Mouse (Mus musculus) adrenal gland, postnatal 10 days (tissue): Measurements from ENCODE around the gene Abat. TPM values are rescaled to one million over a fixed set of nuclear protein-coding genes. Genes with fewer than 3 reads are reported as not detected.
A peak's percentile ranks its signal among the peaks of the same experiment; 100 is the strongest.

Source experiments
- DNase-seq: peaks from one replicate; pipeline ENCODE4 v3.0.0; 2021; ENCODE audit warnings: mixed read lengths
- total RNA-seq, 2 experiments: library from RNA; stranded (reverse); gene quantifications; 2 replicates each; pipeline ENCODE4 v1.2.3; 2021

The Abat gene
- total RNA-seq, 2 experiments from 2014 or later: 29.8 to 33.6 TPM

GRCm38 (mm10) chr16:8574316-8574715 lies 61.1 kb downstream of the Abat start:
- DNase-seq: no peak

- no peak for DNase-seq
These were observed 62.9 kb downstream of the Abat start for GRCm38 (mm10) chr16:8576111-8576510.

DNA sequence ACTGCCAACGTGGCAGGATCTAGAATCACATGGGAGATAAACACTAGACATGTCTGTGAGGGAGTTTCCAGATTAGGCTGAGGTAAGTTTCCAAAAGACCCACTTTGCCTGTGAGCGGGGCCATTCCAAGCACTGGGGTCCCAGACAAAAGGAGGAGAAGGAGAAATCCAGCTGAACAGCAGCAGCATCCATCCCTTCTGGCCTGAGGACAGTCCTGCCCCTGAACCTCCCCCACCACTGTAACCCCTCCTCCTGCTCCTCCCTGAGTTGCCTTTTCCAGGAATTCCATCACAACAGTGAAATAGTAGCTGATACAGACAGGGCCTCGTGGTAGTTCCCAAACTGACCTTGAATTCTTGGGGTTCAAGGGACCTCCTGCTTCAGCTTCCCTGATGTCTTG lies 63.7 kb downstream of the Abat start:
- DNase-seq: no peak

- DNase-seq: no peak
These were observed 65.1 kb downstream of the Abat start for GRCm38 (mm10) chr16:8578326-8578725.

- no peak for DNase-seq
These were observed 66.3 kb downstream of the Abat start for GRCm38 (mm10) chr16:8579546-8579945.

- no peak for DNase-seq
These were observed 68.5 kb downstream of the Abat start for GRCm38 (mm10) chr16:8581661-8582239.

DNA sequence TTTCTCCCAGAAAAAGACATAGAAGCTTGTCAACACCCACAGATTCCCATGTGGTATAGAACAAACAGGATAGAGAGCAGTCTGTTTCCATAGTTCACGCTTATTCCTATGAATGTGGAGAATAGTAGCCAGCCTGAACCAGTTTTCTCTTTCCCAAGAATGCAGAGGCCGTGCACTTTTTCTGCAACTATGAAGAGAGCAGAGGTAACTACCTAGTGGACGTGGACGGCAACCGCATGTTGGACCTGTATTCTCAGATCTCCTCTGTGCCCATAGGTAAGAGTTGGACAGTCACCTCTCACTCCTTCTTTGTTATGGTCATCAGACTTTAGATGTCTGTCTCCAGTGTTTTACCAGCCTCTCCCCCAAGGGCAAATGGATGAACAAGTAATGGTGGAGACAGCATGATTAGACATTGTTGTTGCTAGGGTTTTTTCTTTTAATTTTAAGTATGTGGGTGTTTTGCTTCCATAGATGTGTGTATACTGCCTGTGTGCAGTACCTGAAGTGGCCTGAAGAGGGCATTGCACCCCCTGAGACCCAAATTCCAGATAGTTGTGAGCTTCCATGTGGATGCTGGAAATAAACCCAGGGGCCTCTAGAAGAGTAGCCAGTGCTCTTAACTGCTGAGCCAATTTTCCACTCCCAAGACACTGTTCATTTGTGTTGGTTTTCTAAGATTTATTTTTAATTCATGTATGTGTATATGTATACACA lies 69.5 kb downstream of the Abat start:
- no peak for DNase-seq

DNA sequence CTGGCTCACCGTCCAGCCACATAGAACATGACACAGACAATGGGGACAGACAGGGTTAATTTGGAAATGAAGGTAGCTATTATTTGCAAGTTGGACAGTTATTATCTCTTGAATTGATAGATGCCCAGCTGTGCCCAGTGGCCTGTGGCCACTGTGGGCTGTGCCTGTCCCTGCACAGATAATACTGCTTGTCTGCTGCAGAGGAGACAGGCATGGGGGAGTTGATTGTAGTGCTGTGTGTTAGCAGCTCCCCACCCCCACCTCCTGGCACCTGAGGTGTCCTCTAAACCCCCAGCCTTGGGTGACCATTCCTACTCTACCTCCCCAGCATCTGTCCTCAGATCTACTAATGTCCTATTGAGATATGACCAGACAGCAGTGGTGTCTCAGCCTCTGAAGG lies 71.0 kb downstream of the Abat start:
- no peak for DNase-seq

- no peak for DNase-seq
These were observed 71.8 kb downstream of the Abat start for GRCm38 (mm10) chr16:8585056-8585455.

DNA sequence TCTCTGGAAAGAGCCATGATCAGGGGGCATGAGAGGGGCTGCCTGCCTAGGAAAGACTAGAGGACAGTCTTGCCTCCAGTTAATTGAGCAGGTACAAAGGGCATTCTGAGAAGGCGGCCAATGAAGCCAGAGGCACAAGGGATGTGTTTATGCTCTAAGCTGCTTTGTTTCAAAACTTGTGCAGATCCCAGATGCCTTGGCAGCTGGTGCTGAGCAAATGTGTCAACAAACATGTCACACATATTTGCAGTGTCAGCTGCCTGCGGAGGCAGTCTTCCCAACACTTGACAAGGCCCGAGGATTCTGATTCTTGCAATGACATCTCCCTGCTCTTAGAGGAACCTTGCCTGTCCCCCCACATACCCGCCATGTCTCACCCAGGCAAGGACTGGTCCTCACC lies 82.2 kb downstream of the Abat start:
- DNase-seq: no peak

GRCm38 (mm10) chr16:8596336-8596735 lies 83.1 kb downstream of the Abat start:
- no peak for DNase-seq

DNA sequence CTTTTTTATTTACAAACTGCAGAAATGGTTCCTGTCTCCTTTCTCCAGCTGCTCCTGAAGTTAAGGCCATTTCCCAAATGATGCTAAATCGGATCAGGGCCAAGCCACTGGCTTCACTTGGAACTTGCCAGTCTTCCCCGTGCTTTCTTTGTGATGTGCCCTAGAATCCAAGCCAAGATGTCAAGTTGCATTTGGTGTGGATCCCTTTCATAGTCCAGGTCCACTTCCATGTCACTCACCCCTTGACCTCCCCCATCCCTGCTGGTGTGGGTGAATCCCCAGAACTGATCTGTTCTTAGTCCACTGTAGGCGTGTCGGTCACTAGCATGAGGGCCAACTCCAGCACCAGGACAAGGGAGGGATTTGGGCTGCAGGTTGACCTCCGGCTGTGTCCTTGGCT lies 84.3 kb downstream of the Abat start:
- DNase-seq: no peak

DNA sequence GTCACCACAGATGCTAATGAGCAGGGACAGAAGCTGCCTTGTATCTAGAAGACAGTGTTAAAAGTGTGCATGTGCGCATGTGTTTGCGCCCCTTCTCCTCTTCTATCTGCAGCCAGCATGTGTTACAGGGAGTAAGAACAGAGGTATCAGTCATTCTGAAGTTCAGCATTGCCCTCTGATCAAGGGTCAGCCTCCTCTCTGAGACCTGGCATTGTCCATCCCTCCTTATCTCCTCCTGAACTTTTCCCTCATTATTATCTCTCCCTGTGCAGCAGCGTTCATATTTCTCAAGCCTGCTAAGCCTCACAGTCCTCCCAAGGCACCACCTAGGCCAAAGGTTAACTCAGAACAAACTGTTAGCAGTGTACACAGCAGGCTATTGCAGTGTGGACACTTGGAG lies 90.6 kb downstream of the Abat start:
- DNase-seq: peak; percentile 11

DNA sequence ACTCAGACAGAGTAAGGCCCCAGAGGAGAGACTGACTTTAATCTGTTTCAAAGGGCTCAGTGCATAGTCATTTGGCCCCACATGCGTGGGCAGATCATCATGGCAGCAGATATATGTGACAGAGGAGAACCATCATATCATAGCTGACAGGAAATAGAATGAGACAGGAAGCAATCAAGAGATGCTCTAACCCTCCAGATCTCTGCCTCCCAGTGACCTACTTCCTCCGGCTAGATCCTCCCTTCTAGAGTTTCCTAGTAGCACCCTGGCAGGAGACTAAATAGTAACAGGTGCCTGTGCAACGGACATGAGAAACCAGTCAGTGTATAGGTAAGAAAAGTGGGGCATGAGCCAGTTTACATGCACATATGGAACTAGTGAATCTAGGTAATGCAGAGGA lies 97.2 kb downstream of the Abat start:
- DNase-seq: no peak

DNA sequence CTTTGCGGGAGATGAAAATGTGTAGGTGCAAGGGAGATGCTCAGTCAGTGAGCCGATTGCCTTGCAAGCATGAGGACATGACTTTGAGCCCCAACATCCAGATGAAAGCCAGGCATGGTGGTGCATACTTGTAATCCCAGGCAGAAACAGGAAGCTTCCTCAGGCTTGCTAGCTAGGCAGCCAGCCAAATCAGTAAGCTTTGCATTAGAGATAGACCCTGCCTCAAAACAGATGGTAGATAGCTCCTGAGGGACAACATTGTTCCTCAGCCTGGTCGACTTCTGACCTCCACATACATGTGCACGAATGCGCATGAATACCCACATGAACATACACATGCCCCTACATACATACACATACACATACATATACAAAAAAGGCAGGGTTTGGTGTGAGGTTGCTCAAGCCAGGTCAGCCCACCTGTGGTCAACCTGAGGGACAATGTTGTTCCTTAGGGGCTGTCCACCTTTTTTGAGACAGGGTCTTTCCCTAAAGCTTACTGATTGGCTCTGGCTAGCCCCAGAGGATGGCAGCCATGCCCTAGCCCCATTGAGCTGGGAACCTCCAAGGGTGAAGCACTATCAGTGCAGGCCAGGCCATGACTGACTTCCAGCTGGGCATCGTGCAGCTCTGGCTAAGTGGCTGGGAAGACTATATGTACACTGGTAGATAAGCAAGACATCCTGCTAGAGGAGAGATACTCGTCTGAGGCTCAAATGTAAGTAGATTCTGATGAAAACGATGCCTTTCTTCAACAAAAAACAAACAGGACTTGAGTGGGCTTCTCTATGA lies 99.2 kb downstream of the Abat start:
- DNase-seq: no peak

DNA sequence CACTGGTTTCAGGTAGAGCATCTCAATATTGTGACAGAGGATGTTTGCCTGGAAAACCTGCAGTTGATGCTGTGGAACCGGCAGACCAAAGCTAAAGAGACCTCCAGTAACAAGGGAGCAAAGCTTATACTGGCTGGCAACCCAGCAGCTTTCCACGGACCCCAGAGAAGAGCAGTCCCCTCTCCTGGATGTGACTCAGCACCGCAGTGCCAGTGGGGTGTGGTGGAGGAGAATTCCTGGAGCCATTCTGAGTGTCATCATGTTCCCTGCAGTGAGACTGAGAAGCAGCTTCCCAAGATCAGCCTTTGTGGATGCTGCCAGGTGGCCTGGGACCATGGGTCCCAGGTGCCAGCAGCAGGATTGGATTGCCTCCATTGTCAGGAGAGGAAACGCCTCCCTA lies 99.8 kb downstream of the Abat start:
- DNase-seq: no peak

GRCm38 (mm10) chr16:8613447-8613846 lies 100.2 kb downstream of the Abat start:
- DNase-seq: no peak

GRCm38 (mm10) chr16:8619659-8620314 lies 106.6 kb downstream of the Abat start:
- no peak for DNase-seq

GRCm38 (mm10) chr16:8620315-8621115 lies 107.3 kb downstream of the Abat start:
- no peak for DNase-seq

DNA sequence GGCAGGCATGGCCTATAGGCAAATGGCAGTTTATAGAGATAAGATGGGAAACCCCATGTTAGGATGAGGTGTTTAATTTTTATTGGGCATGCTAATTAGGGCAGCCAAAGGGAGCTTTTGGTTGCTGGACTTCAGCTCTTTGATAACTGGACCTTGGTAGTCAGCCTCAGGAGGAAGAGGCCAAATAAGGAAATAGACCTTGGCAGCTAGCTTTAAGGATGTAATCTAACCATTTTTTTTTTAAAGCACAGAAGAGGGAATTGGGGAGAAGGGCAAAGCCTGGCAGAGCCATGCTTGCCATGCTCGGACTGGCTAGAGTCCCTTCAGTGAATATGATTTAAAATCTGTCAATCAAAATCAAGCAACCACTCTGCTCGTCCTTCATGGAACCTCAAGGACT lies 117.2 kb downstream of the Abat start:
- peak; percentile 10 for DNase-seq

GRCm38 (mm10) chr16:8631428-8631827 lies 118.2 kb downstream of the Abat start:
- DNase-seq: no peak

DNA sequence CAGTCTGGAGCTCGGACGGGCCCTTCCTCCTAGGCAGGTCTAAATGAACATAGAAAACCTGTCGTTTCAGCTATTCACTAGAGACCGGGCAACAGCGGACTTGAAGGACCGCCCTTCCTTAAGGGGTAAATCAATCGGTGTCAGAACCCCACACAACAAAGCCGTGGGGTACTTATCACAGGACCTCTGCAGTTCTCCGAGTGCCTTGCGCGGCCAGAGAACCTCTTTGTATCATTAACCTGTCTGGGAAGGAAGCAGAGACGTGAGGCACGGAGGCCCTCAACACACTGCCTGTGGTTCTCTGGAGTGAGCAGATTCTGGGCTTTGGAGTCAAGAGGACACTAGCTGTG lies 123.6 kb downstream of the Abat start:
- no peak for DNase-seq
